Mouse (Mus musculus) limb, embryonic 14.5 days (tissue): ENCODE results near the gene Cachd1. TPM values are rescaled to one million over a fixed set of nuclear protein-coding genes. Genes with fewer than 3 reads are reported as not detected.

ENCODE experiments used
- ATAC-seq: fragments of 200-750 bp; cut with Nextera tagmentation; 2 replicates; pipeline ENCODE4 v1.8.0; 2017; ENCODE audit warnings: low read depth, moderate number of reproducible peaks, moderate TSS enrichment; ENCODE audit not compliant: low FRiP score
- DNase-seq: peaks from one replicate; pipeline ENCODE4 v3.0.0-alpha.2; 2015; ENCODE audit warnings: low spot score
- H3K27ac ChIP-seq: fragments of 300-500 bp; sonication (generic); replicated peaks from 2 replicates; pipeline ENCODE4 v1.5.1; 2014; ENCODE audit warnings: low read depth, mild to moderate bottlenecking, low read length, moderate library complexity, mixed read lengths
- H3K27me3 ChIP-seq: fragments of 300-500 bp; sonication (generic); 2 replicates; pipeline ENCODE4 v1.6.1; 2014; ENCODE audit warnings: low read length, mixed read lengths; ENCODE audit not compliant: control insufficient read depth, insufficient read depth
- H3K36me3 ChIP-seq: fragments of 300-500 bp; sonication (generic); 2 replicates; pipeline ENCODE4 v1.6.1; 2014; ENCODE audit warnings: mild to moderate bottlenecking, low read length, moderate library complexity, mixed read lengths; ENCODE audit not compliant: control insufficient read depth, insufficient read depth
- H3K4me1 ChIP-seq: fragments of 300-500 bp; sonication (generic); 2 replicates; pipeline ENCODE4 v1.6.1; 2014; ENCODE audit warnings: antibody characterized with exemption, low read length, mixed read lengths; ENCODE audit not compliant: control insufficient read depth, insufficient read depth
- H3K4me2 ChIP-seq: fragments of 300-500 bp; sonication (generic); replicated peaks from 2 replicates; pipeline ENCODE4 v1.6.1; 2014; ENCODE audit warnings: low read depth, mild to moderate bottlenecking, low read length, moderate library complexity; ENCODE audit not compliant: severe bottlenecking
- H3K4me3 ChIP-seq: fragments of 300-500 bp; sonication (generic); replicated peaks from 2 replicates; pipeline ENCODE4 v1.5.1; 2014; ENCODE audit warnings: low read length
- H3K9ac ChIP-seq: fragments of 300-500 bp; sonication (generic); 2 replicates; pipeline ENCODE4 v1.6.1; 2014; ENCODE audit warnings: mild to moderate bottlenecking, low read depth, low read length, moderate library complexity; ENCODE audit not compliant: severe bottlenecking
- H3K9me3 ChIP-seq: fragments of 300-500 bp; sonication (generic); 2 replicates; pipeline ENCODE4 v1.6.1; 2016; ENCODE audit warnings: low read length; ENCODE audit not compliant: control insufficient read depth
- POLR2A ChIP-seq: fragments of 200-500 bp; IDR thresholded peaks from 2 replicates; pipeline ENCODE4 v1.8.0; 2012; ENCODE audit warnings: inconsistent platforms, mild to moderate bottlenecking, moderate library complexity, borderline replicate concordance; ENCODE audit not compliant: insufficient read depth, insufficient read length; ENCODE audit errors: extremely low read depth
- WGBS: fragments of 180-500 bp; shearing (Covaris S2); extraction: QIAGEN DNeasy Blood & Tissue Kit; methylation state at CpG from one replicate; pipeline ENCODE4 v1.1.7; 2014; 5-methylcytosine and 5-hydroxymethylcytosine counted together
- polyA plus RNA-seq, 2 experiments: library from polyadenylated mRNA; depleted of rRNA in 1 of 2; stranded (reverse) in 1 of 2; unstranded in 1 of 2; fragments of >200 nt; fragmentation: Nextera tagmentation in 1 of 2; extraction: Ambion mirVana in 1 of 2; gene quantifications; 2 replicates each; pipeline versions ENCODE4 v1.2.1 to v1.2.3; 2012 to 2014

Cachd1 gene
- polyA plus RNA-seq, 2 experiments = 37.3 to 103 TPM

DNA sequence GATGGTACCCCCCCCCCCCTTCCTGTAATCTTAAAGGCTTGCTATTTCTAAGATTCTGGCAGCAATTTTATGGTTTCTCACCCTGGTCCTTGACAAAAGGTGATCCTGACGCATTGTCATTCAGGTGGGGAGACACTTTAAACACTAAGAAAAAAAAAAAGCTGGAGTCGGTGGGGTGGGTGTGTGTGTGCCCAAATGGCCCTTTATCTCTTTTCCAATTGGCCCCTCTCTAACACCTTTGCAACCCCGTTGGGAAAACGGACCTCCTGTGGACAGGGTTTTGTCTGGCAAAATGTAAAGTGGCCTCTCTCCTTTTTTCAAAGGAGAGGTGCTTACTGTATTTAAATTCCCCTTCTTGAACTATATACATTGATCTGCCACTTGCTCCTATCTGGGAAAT, 2.5 kb downstream of the Cachd1 start:
- H3K36me3 ChIP-seq = no peaks in the 10 kb centered on the region
- no peaks in the 10 kb centered on the region for H3K27me3 ChIP-seq
- 0 out of 2 replicates have a peak overlapping the region, but pooled peaks have one; percentile 94 for H3K9ac ChIP-seq
- peak overlapping the region; percentile 95 for H3K4me3 ChIP-seq
- H3K27ac ChIP-seq = no peak overlapping the region
- peaks cover 42% of the 10 kb centered on the region for H3K4me1 ChIP-seq
- 13% methylated on average over 4 of the region's 4 CpGs for WGBS
- ATAC-seq (no peak), DNase-seq (no peak)
- H3K4me2 ChIP-seq = peak overlapping the region; percentile 72
- no peaks in the 10 kb centered on the region for H3K9me3 ChIP-seq
- TF ChIP-seq POLR2A = no peak

DNA sequence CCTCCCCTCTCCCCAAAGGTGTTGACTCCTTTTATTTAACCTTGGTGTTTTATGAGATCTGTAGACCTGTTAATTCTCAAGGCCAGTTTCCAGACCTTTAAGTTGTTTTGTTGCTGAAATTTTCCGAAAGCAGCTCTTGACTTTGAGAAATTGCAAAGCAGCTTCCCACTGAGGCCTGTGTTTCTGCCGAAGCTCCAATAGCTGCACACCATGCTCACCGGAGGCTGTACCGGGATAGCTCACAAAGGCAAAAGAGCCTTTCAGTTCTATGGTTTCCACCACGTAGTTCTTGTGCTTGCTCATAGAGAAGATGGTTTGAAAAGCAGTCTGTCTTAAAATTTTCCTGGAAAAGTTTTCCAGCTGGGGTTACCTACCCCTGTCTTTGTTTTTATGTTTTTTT, 3.2 kb downstream of the Cachd1 start:
- H3K27ac ChIP-seq = no peak overlapping the region
- H3K36me3 ChIP-seq = no peaks in the 10 kb centered on the region
- peak overlapping the region; percentile 72 for H3K4me2 ChIP-seq
- DNase-seq = peak; percentile 37
- H3K4me1 ChIP-seq = peaks cover 44% of the 10 kb centered on the region
- peak overlapping the region; percentile 41; the same call in 1 of the 2 replicates for H3K9ac ChIP-seq
- ATAC-seq = no peak
- WGBS = 10% methylated on average over 5 of the region's 5 CpGs
- peak overlapping the region; percentile 95 for H3K4me3 ChIP-seq
- H3K27me3 ChIP-seq = no peaks in the 10 kb centered on the region
- no peaks in the 10 kb centered on the region for H3K9me3 ChIP-seq
- no peak for TF ChIP-seq POLR2A

DNA sequence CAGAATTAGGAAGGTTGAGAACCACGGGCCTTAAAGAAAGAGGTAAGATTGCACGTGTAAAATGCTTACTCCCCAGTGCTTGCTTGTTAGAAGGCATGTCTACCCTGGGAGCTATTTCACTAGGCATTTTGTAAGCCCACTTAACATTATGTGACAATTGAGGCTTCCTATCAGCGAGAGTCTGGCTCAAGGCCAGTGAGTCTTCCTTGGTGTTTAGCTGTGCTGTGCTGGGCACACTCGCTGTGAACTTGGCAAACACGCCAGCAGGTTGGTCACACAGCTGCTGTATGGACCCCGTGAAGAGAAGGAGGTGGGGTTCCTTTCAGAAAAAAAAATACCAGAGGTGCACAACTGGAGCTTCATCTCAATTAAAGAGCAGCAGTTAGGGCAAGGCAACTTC, 4.4 kb downstream of the Cachd1 start:
- Histone ChIP-seq H3K36me3 (no peaks in the 10 kb centered on the region), H3K4me3 (no peak overlapping the region), H3K9ac (no peak overlapping the region), H3K27ac (no peak overlapping the region), H3K9me3 (no peaks in the 10 kb centered on the region), H3K4me2 (peak overlapping the region; percentile 72; the same call in 1 of the 2 replicates), H3K4me1 (peaks cover 44% of the 10 kb centered on the region), H3K27me3 (no peaks in the 10 kb centered on the region)
- WGBS = 48% methylated on average over 6 of the region's 6 CpGs
- DNase-seq (no peak), ATAC-seq (no peak)
- no peak for TF ChIP-seq POLR2A

DNA sequence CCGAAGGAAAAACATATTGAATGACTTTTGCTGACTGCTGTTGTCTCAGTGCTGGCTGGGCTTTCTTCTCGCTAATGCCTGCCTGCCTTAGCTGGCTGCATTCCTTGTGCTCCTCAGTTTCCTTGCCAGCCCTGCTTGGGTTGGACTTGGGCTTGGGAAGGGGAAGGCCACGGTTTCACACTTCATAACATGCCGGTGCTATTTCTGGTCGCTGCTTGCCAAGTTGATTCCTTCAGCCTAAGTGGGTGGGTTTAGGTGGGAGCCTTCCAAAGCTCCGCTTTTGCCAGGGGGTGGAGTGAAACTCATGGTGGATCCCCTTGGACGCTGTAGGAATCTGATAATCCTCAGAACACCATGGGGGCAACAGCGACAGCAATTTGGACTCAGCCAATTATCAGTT, 5.9 kb downstream of the Cachd1 start:
- peaks cover 44% of the 10 kb centered on the region for H3K4me1 ChIP-seq
- H3K4me2 ChIP-seq = peak overlapping the region; percentile 20; the same call in 1 of the 2 replicates
- no peaks in the 10 kb centered on the region for H3K9me3 ChIP-seq
- no peaks in the 10 kb centered on the region for H3K27me3 ChIP-seq
- 24% methylated on average over 8 of the region's 8 CpGs for WGBS
- peak; percentile 43; the same call in 1 of the 2 replicates for ATAC-seq
- no peaks in the 10 kb centered on the region for H3K36me3 ChIP-seq
- H3K4me3 ChIP-seq = no peak overlapping the region
- peak; percentile 55 for DNase-seq
- H3K9ac ChIP-seq = no peak overlapping the region
- TF ChIP-seq POLR2A = no peak
- no peak overlapping the region for H3K27ac ChIP-seq

DNA sequence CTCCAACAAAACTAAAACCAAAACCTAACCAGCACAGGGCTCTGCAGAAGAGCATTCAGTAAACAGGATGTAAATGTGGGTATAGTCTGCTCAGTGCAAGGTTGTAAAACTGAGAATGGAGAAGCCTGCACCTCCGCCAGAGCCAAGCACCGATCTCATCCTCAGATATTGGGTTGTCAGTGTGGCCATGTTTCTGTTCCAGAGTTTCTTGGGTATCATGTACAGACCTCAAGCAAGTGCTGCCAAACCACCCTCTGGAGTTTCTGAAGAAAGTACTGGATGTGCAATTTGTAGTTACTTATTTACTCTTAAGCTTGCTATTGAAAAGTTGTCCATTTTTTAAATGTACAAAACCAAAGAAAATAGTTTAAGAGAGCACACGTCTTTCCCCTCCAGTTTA, 6.4 kb downstream of the Cachd1 start:
- H3K4me1 ChIP-seq = peaks cover 44% of the 10 kb centered on the region
- no peak for ATAC-seq
- H3K9ac ChIP-seq = no peak overlapping the region
- no peak overlapping the region for H3K27ac ChIP-seq
- no peak for TF ChIP-seq POLR2A
- no peaks in the 10 kb centered on the region for H3K9me3 ChIP-seq
- 55% methylated on average over 3 of the region's 3 CpGs for WGBS
- H3K4me3 ChIP-seq = no peak overlapping the region
- H3K36me3 ChIP-seq = no peaks in the 10 kb centered on the region
- no peak overlapping the region for H3K4me2 ChIP-seq
- H3K27me3 ChIP-seq = no peaks in the 10 kb centered on the region
- DNase-seq = no peak

DNA sequence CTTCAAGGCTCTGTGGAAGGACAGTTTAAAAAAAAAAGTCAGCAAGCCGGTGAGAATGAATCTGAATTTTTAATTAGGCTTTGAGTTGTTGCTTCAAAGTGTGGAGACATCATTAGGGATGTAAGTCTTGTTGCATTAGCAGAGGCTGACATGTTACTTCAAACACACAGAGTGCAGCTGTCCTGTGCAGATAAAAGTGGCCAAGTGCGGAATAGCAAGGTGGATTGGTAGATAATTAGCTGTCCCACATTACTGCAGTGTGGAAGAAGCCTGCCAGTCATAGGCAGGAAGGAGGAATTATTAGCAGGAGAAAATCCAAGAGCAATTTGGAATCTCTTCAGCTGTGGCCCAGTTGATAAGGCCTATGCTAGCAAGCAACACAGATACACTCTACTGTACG, 10.7 kb downstream of the Cachd1 start:
- no peak for ATAC-seq

More for the DNA sequence above, 10.7 kb downstream of the Cachd1 start:
- Histone ChIP-seq H3K27ac (no peak overlapping the region), H3K36me3 (no peaks in the 10 kb centered on the region), H3K27me3 (no peaks in the 10 kb centered on the region), H3K4me2 (no peak overlapping the region), H3K4me1 (peaks cover 11% of the 10 kb centered on the region), H3K4me3 (no peak overlapping the region), H3K9ac (no peak overlapping the region), H3K9me3 (no peaks in the 10 kb centered on the region)
- no peak for DNase-seq
- 68% methylated on average over 3 of the region's 3 CpGs for WGBS
- TF ChIP-seq POLR2A = no peak
